Mouse (Mus musculus) lung, embryonic 16.5 days (tissue): ENCODE results near the gene Cox4i1. TPM values are rescaled to one million over a fixed set of nuclear protein-coding genes. Genes with fewer than 3 reads are reported as not detected.

Experiments
- ATAC-seq: fragments of 200-750 bp; cut with Nextera tagmentation; 2 replicates; pipeline ENCODE4 v1.8.0; 2017; ENCODE audit warnings: low read depth, mild to moderate bottlenecking, moderate library complexity
- H3K27ac ChIP-seq: fragments of 300-500 bp; sonication (generic); 2 replicates; pipeline ENCODE4 v1.5.1; 2014; ENCODE audit warnings: mild to moderate bottlenecking, control low read depth, low read length
- H3K27me3 ChIP-seq: fragments of 300-500 bp; sonication (generic); 2 replicates; pipeline ENCODE4 v1.6.1; 2014; ENCODE audit warnings: low read depth, low read length, mixed read lengths; ENCODE audit not compliant: control insufficient read depth, insufficient read depth
- H3K36me3 ChIP-seq: fragments of 300-500 bp; sonication (generic); 2 replicates; pipeline ENCODE4 v1.6.1; 2014; ENCODE audit warnings: low read length; ENCODE audit not compliant: control insufficient read depth, insufficient read depth
- H3K4me1 ChIP-seq: fragments of 300-500 bp; sonication (generic); replicated peaks from 2 replicates; pipeline ENCODE4 v1.6.1; 2014; ENCODE audit warnings: low read length, mixed read lengths; ENCODE audit not compliant: control insufficient read depth, insufficient read depth
- H3K4me2 ChIP-seq: fragments of 300-500 bp; sonication (generic); 2 replicates; pipeline ENCODE4 v1.6.1; 2014; ENCODE audit warnings: low read depth, low read length, control low read depth
- H3K4me3 ChIP-seq: fragments of 300-500 bp; sonication (generic); 2 replicates; pipeline ENCODE4 v1.5.1; 2014; ENCODE audit warnings: mild to moderate bottlenecking, low read length, control low read depth
- H3K9ac ChIP-seq: fragments of 300-500 bp; sonication (generic); 2 replicates; pipeline ENCODE4 v1.6.1; 2014; ENCODE audit warnings: low read length, control low read depth
- H3K9me3 ChIP-seq: fragments of 300-500 bp; sonication (generic); 2 replicates; pipeline ENCODE4 v1.6.1; 2016; ENCODE audit warnings: low read length; ENCODE audit not compliant: control insufficient read depth
- WGBS: fragments of 180-500 bp; shearing (Covaris S2); extraction: QIAGEN DNeasy Blood & Tissue Kit; methylation state at CpG from one replicate; pipeline ENCODE4 v1.1.7; 2014; 5-methylcytosine and 5-hydroxymethylcytosine counted together
- polyA plus RNA-seq: library from polyadenylated mRNA; unstranded; fragments of >200 nt; fragmentation: Nextera tagmentation; extraction: Ambion mirVana; gene quantifications from 2 replicates; pipeline ENCODE4 v1.2.1, GENCODE M21; 2015

The Cox4i1 gene
- polyA plus RNA-seq, 1 experiment from 2014 or later: 1,058 TPM

DNA sequence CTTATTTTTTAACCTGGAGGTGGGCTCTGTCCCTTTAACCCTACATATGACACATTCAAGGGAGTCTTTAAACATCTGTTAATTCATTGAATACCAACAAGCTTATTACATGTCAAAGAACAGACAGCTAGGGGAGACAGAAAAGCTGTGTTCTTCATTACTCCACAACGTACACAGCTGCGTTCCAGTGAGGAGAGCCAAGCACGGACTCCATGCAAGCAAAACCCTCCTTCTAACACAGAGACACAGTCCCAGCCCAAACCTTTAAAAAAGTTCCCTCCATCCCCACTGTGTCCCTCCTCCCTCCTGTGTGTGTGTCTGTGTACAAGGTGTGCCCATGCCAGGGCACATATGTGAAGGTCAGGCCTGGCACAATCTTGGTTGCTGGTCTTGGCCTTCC is 38.2 kb downstream of the Cox4i1 start:
- Histone ChIP-seq H3K9me3 (no peaks in the 10 kb centered on the region), H3K4me3 (no peak overlapping the region), H3K4me1 (0 out of 2 replicates have a peak, but pooled peaks cover 2% of the 10 kb centered on the region), H3K4me2 (no peak overlapping the region), H3K9ac (no peak overlapping the region), H3K27me3 (peaks cover 2% of the 10 kb centered on the region; the same call in 1 of the 2 replicates), H3K27ac (no peak overlapping the region), H3K36me3 (no peaks in the 10 kb centered on the region)
- WGBS: 70% methylated on average over 3 of the region's 3 CpGs
- peak; percentile 76 for ATAC-seq

GRCm38 (mm10) chr8:120709176-120709575 is 41.2 kb downstream of the Cox4i1 start:
- H3K27me3 ChIP-seq: no peaks in the 10 kb centered on the region
- WGBS: 59% methylated on average over 10 of the region's 10 CpGs
- no peak overlapping the region for H3K27ac ChIP-seq
- no peaks in the 10 kb centered on the region for H3K4me1 ChIP-seq
- H3K9ac ChIP-seq: no peak overlapping the region
- no peak overlapping the region for H3K4me3 ChIP-seq
- H3K36me3 ChIP-seq: no peaks in the 10 kb centered on the region
- no peaks in the 10 kb centered on the region for H3K9me3 ChIP-seq
- ATAC-seq: no peak
- H3K4me2 ChIP-seq: no peak overlapping the region

DNA sequence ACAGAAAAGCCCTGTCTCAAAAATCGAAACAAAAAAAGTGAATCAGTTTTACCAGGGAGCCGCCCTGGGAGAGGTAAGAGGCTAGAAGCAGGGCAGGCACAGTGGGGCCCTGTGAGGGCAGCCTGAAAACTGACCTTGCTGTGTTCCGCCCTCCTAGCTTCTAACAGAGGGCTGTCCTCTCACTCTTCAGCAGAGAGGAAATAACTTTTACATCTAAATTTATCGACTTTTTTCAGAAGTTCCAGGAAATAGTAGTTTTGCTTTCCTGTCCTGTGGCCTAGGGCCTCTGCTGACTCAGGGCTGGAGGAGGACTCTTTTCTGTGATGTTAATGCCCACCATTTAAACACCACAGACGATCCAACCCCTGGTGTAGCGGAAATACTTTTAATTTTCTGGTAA is 47.2 kb downstream of the Cox4i1 start:
- Histone ChIP-seq H3K4me1 (no peaks in the 10 kb centered on the region), H3K4me3 (no peak overlapping the region), H3K27ac (no peak overlapping the region), H3K4me2 (no peak overlapping the region), H3K27me3 (peaks cover 2% of the 10 kb centered on the region; the same call in 1 of the 2 replicates), H3K9me3 (no peaks in the 10 kb centered on the region), H3K9ac (no peak overlapping the region), H3K36me3 (no peaks in the 10 kb centered on the region)
- WGBS: 67% methylated on average over 6 of the region's 6 CpGs
- ATAC-seq: no peak

DNA sequence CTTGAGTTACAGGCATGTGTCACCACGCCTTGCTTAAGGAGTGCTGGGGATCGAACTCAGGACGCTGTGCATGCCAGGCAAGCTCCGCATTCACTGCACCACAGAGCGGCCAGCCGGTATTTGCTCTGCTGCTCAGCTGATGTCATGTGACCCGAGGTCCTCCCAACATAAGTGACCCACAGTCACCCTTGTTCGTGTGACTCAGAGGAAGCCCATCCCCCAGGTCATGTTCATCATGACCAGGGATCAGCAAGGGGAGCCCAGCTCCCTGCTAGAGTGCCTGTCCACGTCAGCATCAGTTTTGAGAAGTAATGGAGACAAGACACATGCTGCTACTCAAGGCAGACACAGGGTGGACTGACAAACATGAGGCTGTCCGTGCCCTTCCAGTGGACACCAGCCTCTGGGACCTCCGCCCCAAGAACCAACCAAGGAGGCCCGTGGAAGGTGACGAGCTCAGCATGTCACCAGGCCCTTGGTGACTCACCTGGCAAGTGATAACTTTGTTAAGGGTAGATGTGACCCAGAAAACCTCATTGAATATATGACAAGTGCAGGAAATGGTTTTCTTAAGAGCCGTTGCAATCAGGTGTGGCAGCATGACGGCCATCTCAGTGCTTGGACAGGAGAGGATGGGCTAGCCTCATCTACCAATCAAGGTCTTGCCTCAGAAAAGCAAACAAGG is 48.1 kb downstream of the Cox4i1 start:
- Histone ChIP-seq H3K27me3 (peaks cover 2% of the 10 kb centered on the region; the same call in 1 of the 2 replicates), H3K4me2 (no peak overlapping the region), H3K36me3 (no peaks in the 10 kb centered on the region), H3K9me3 (no peaks in the 10 kb centered on the region), H3K9ac (no peak overlapping the region), H3K4me1 (no peaks in the 10 kb centered on the region), H3K27ac (no peak overlapping the region), H3K4me3 (no peak overlapping the region)
- ATAC-seq: no peak; the same call in 1 of the 2 replicates
- 65% methylated on average over 15 of the region's 15 CpGs for WGBS

- 57% methylated on average over 19 of the region's 19 CpGs for WGBS
- H3K27ac ChIP-seq: no peak overlapping the region
- ATAC-seq: no peak
Observed at GRCm38 (mm10) chr8:120719586-120720236, 51.7 kb downstream of the Cox4i1 start.

GRCm38 (mm10) chr8:120723025-120723424 is 55.0 kb downstream of the Cox4i1 start:
- no peak overlapping the region for H3K27ac ChIP-seq
- no peak overlapping the region for H3K9ac ChIP-seq
- no peaks in the 10 kb centered on the region for H3K9me3 ChIP-seq
- ATAC-seq: no peak
- no peak overlapping the region for H3K4me2 ChIP-seq
- H3K4me3 ChIP-seq: no peak overlapping the region
- H3K36me3 ChIP-seq: no peaks in the 10 kb centered on the region
- 65% methylated on average over 6 of the region's 6 CpGs for WGBS
- no peaks in the 10 kb centered on the region for H3K27me3 ChIP-seq
- H3K4me1 ChIP-seq: peaks cover 2% of the 10 kb centered on the region; the same call in 1 of the 2 replicates

More at GRCm38 (mm10) chr8:120719586-120720236, 51.7 kb downstream of the Cox4i1 start:
- no peaks in the 10 kb centered on the region for H3K36me3 ChIP-seq
- no peak overlapping the region for H3K4me3 ChIP-seq
- peaks cover 2% of the 10 kb centered on the region; the same call in 1 of the 2 replicates for H3K27me3 ChIP-seq
- no peaks in the 10 kb centered on the region for H3K9me3 ChIP-seq
- H3K4me1 ChIP-seq: no peaks in the 10 kb centered on the region
- H3K4me2 ChIP-seq: no peak overlapping the region
- H3K9ac ChIP-seq: no peak overlapping the region

Other genes starting within 250 kb of the Cox4i1 start
- 90.8 and 99.5 TPM in 2 replicates for gene Gins2, start 78.9 kb upstream of the Cox4i1 start, polyA plus RNA-seq
- gene 1190005I06Rik, start 20.6 kb upstream of the Cox4i1 start, polyA plus RNA-seq: 4.5 and 5.4 TPM in 2 replicates
- gene Gm27021, start 143 bp upstream of the Cox4i1 start, polyA plus RNA-seq: 2.5 and 3.2 TPM in 2 replicates
- 237 and 248 TPM in 2 replicates for gene Emc8, start 351 bp downstream of the Cox4i1 start, polyA plus RNA-seq
- 19.1 and 22.5 TPM in 2 replicates for gene Irf8, start 68.1 kb downstream of the Cox4i1 start, polyA plus RNA-seq